Mouse (Mus musculus) left cerebral cortex, postnatal 10 days (tissue): ENCODE measurements at regions not wholly inside any gene's neighbourhood (a gene's known extent, or its start where the extent isn't known, plus 50 kb on each side); places are given as distances from the start of the nearest gene placed in this dataset.

Experiments used
- DNase-seq, 2 experiments: peaks; one replicate each; pipeline ENCODE4 v3.0.0; 2021 to 2022; ENCODE audit warnings: low spot score in 2 of 2, mixed read lengths in 1 of 2; ENCODE audit errors: extremely low spot score in 1 of 2
- intact Hi-C: fragments of 180-260 bp; cut with DNase I; formaldehyde crosslinking; loops from one replicate; pipeline ENCODE4 v1.15.1; 2025

GRCm38 (mm10) chr16:44631357-44632053 is 72.8 kb upstream of the Boc start:
- intact Hi-C loops: no loop called here
- DNase-seq: no peak

DNA sequence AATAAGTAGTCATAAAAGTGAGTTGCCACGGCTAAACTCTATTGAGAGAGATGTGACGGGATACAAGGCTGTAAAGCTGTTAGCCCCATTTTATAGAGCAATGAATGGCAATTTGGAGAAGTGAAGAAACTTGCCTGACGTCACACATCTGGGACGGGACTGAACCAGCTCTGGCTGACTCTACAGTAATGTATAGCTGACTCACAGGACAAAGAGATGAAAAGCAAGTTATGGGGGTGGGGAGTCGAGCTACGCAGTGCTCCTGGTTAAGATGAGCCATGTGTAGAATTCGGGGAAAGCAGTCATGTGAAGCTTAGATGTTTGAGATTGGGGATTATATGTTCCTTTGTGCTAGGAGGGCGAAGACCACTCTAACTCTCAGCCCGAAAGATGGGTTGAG is 72.2 kb upstream of the Boc start:
- intact Hi-C loops: no loop called here
- no peak for DNase-seq

- no peak for DNase-seq
- intact Hi-C loops: no loop called here
These were observed 71.7 kb upstream of the Boc start for GRCm38 (mm10) chr16:44630426-44630825.

DNA sequence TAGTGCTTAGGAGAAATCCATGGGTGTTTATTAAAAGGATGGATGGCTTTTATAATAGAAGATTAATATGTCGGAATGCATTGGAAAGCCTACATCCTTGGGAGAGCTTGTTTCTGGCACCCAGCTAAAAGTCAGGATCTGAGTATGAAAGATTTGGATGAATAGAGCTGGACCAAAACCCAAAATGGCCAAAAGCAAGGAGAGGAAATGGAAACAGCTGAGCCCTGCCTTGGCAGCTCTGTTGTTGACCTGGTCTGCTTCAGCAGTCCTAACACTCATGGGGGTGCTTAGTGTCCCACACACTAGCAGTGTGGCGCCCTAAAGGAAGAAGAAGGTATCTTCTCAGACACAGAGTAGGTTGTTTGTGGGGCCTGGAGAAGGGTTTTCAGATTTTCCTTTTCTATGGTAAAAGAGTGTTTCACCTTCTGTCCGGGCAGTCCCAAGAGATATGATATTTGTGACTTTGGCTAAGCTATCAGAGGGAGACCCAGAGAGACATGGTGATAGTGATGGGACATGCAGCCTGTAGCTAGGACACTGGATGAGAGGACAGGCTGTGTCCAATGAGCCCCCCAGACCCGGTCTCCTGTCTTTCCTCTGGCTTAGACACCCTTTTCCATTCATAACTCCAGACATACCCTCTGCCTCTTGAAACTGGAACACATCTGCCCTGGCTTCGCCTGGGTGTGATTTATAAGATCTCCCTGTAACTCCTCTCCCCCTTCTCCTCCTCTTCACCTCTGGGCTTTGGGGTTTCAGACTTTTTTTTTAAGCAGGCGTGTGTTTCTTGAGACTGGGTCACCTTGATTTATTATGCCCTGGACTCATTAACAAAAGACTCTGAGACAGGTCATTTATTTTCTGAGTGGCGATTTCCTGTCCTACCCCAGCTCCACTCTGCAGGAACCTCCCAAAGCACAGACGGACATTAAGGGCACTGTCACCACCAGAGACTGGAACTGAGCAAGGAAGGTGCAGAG is 70.9 kb upstream of the Boc start:
- DNase-seq: no peak
- intact Hi-C loops: no loop called here

- DNase-seq: no peak
- intact Hi-C loops: no loop called here
These were observed 67.2 kb upstream of the Boc start for GRCm38 (mm10) chr16:44625871-44626293.

GRCm38 (mm10) chr16:44625108-44625616 is 66.5 kb upstream of the Boc start:
- intact Hi-C loops: no loop called here

DNA sequence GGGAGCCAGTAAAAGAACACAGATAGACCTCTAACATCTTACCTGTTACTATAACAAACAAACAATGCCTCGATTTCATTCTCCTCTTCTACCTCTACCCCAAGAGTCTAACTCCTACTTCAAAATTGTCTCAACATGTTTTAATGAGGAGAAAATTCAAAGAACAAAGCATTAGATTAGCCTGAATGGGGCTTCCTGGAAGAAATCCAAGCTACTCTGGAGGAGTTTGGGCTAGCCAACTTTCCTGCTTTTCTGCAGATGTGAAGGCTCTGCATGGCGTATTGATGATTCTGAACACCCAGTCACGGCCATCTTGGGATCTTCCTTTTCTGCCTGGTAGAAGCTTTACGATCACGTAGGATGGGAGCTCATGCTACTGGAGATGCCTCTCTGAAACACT is 62.9 kb upstream of the Boc start:
- no peak for DNase-seq
- intact Hi-C loops: no loop called here

More at GRCm38 (mm10) chr16:44625108-44625616, 66.5 kb upstream of the Boc start:
- no peak for DNase-seq

GRCm38 (mm10) chr16:44620536-44620935 is 61.8 kb upstream of the Boc start:
- no peak for DNase-seq
- intact Hi-C loops: no loop called here

- DNase-seq: no peak
- intact Hi-C loops: loop anchor here (5.0 kb wide), 1 partner anchor 63 kb away; no protein-coding TSS in a partner anchor
These were observed 60.9 kb upstream of the Boc start for GRCm38 (mm10) chr16:44619476-44620103.

GRCm38 (mm10) chr16:44617041-44617440 is 58.3 kb upstream of the Boc start:
- no peak for DNase-seq

GRCm38 (mm10) chr16:44616376-44616775 is 57.7 kb upstream of the Boc start:
- intact Hi-C loops: loop anchor here (5.0 kb wide), 1 partner anchor 66 kb away; no protein-coding TSS in a partner anchor
- no peak for DNase-seq

More at GRCm38 (mm10) chr16:44617041-44617440, 58.3 kb upstream of the Boc start:
- intact Hi-C loops: loop anchor here (5.0 kb wide), 1 partner anchor 65 kb away; no protein-coding TSS in a partner anchor

DNA sequence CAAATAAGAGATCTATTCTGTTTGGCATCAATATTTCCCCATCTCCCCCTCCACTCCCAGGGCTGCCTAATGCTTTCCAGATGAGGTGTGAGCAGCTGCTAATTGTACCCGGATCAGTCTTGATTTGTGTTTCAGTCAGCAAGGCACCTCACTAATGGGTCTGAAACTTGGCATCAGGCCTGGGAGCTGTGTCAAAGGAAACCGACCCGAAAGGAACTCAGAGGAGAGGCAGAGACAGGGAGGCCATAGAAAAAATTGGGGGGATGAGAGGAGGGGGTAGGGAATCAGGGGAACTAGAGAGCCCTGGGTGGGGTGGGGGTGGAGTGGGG is 57.1 kb upstream of the Boc start:
- DNase-seq: peak in 1 of 2 experiments; percentile 59
- intact Hi-C loops: loop anchor here (5.0 kb wide), 1 partner anchor 66 kb away; no protein-coding TSS in a partner anchor

- intact Hi-C loops: loop anchor here (5.0 kb wide), 1 partner anchor 67 kb away; no protein-coding TSS in a partner anchor
These were observed 56.6 kb upstream of the Boc start for GRCm38 (mm10) chr16:44615172-44615877.

GRCm38 (mm10) chr16:44614235-44614634 is 55.5 kb upstream of the Boc start:
- intact Hi-C loops: no loop called here
- DNase-seq: no peak

More at GRCm38 (mm10) chr16:44615172-44615877, 56.6 kb upstream of the Boc start:
- no peak for DNase-seq

DNA sequence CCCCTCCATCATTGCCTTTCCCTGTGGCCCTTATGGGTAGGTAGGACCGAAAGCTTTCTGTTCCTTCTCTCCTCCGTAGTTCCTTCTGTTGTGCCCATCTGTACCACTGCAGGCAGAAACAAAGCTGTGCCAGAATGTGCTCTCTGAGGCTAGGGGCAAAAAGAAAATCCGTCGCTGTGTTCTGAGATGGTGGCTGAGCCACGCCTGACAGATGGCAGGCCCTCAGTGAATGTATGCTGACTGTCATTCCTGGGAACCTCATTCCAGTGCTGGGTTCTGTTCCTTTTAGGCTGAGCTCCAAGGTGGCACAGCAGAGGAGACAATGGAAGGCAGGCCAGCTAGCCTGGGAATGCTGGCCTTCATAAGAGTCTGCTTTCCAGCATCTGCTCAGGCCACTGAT is 54.0 kb upstream of the Boc start:
- intact Hi-C loops: no loop called here
- DNase-seq: no peak

DNA sequence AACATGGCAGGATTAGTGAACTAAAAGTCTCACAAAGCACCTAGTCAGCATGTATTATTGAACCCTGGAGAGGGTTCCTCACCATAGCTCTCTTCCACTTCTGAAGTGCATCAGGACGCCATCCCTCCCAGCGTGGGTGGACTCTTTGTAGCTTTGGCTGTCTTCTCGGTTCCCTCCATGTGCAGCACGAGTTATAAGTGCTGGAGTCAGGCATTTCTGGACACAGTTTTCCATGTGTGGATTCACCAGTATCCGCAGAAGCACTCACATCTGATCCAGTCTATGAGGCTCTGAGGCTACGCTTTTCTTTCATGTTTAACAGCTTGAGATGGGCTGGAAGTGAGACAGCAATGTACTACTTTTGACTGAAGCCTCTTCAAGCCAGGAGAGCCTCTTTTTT is 52.8 kb upstream of the Boc start:
- intact Hi-C loops: no loop called here
- DNase-seq: no peak

DNA sequence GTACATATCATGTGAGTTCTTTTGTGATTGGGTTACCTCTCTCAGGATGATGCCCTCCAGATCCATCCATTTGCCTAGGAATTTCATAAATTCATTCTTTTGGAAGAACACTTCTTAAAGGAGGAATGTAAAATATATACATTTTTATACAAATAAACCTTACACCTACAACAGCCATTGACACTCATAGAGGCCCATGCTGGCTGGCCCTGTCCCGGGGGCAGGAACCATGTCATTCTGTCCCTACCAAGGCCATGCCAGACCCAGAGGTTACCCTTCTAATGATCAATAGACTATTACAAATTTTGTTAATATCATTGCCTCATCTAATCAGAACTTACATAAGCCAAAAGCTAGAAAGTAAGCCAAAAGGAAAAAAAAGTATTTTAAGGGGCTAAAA is 49.9 kb upstream of the Boc start:
- intact Hi-C loops: no loop called here
- DNase-seq: no peak
